Mouse (Mus musculus) E14TG2a.4 (cell line): ENCODE measurements around the gene Aatf.
A peak's percentile ranks its signal among the peaks of the same experiment; 100 is the strongest.

Experiments
- H3K27me3 ChIP-seq: 2 replicates; pipeline ENCODE4 v1.6.1; 2014; ENCODE audit warnings: low read length, control low read depth; ENCODE audit not compliant: insufficient read depth
- H3K36me3 ChIP-seq: 2 replicates; pipeline ENCODE4 v1.6.1; 2014; ENCODE audit warnings: low read length, control low read depth; ENCODE audit not compliant: insufficient read depth
- H3K4me1 ChIP-seq: replicated peaks from 2 replicates; pipeline ENCODE4 v1.6.1; 2014; ENCODE audit warnings: low read depth, low read length, control low read depth
- H3K4me3 ChIP-seq: replicated peaks from 2 replicates; pipeline ENCODE4 v1.5.1; 2014; ENCODE audit warnings: mild to moderate bottlenecking, low read length
- H3K9me3 ChIP-seq: 2 replicates; pipeline ENCODE4 v1.6.1; 2014; ENCODE audit warnings: low read length, control low read depth
- CTCF ChIP-seq: conservative IDR thresholded peaks from 2 replicates; pipeline ENCODE4 v1.5.1; 2014; ENCODE audit warnings: low read length
- NANOG ChIP-seq: IDR thresholded peaks from 2 replicates; pipeline ENCODE4 v1.6.1; 2014; ENCODE audit warnings: borderline replicate concordance, low read length, mixed read lengths
- POU5F1 ChIP-seq: IDR thresholded peaks from 2 replicates; pipeline ENCODE4 v1.6.1; 2014; ENCODE audit warnings: low read length, borderline replicate concordance

The Aatf gene

DNA sequence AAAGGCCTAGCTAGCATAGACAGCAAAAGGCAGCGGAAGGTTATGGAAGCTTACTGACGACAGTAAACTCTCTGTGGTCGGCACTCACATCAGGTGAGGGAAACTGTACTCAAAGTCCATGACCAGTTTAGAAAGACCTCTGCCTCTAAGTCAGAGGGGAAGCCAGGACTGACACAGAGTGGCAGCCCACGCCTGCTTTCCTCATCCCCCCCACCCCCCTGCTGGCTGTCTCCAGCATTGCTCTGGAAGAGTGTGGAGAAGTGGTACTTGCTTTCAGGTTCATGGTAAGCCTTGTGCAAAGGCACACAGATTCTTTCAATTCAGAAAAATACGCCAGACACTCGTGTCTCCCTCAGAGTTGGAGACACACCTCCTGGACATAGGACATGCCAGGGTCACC, 78.4 kb downstream of the Aatf start:
- Histone ChIP-seq H3K36me3 (peaks cover 86% of the 10 kb centered on the region), H3K27me3 (no peaks in the 10 kb centered on the region), H3K4me1 (peaks cover 29% of the 10 kb centered on the region)

DNA sequence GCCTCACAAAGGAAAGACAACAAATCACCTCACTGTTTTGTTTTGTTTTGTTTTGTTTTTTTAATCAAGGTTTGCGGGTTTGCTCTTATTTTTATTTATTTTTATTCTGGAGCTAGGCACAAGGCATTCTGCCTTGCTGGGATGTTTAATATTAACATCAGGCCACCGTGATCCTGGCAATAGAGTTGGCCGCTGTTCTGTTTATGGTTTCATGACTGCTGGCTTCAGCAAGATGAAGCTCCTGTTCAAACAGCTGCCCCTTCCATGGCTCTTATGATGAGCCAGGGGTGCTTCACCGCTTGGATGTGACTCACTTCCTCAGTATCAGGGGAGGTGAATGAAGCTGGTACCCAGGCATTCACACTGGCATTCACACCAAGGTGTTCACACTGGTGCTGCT, 83.0 kb downstream of the Aatf start:
- Histone ChIP-seq H3K9me3 (no peaks in the 10 kb centered on the region), H3K36me3 (peaks cover 72% of the 10 kb centered on the region), H3K4me3 (no peak overlapping the region), H3K4me1 (peaks cover 20% of the 10 kb centered on the region), H3K27me3 (no peaks in the 10 kb centered on the region)
- no peak for TF ChIP-seq NANOG
- TF ChIP-seq POU5F1, result no peak
- TF ChIP-seq CTCF, result no peak

More for the DNA sequence above, 78.4 kb downstream of the Aatf start:
- Histone ChIP-seq H3K4me3 (no peak overlapping the region), H3K9me3 (no peaks in the 10 kb centered on the region)
- TF ChIP-seq NANOG (no peak), POU5F1 (no peak), CTCF (peak; percentile 65)

DNA sequence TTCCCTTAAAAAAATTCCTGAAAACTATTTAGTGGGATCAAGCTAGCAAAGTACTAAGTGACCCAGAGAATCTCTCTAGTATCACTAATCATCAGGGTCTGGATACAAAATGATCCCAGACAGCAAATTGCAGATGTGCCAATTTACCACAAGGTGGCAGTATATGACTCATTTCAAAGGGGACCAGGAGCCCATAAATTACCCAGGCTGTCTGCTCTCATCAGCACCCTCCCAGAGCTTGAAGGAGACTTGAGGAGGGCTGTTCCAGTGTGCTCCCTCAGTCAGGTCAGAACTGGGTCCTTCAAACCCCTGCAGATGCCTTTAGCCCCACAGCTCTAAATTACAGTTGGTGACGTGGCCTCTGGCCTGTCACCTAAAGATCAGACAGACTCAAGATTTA, 83.7 kb downstream of the Aatf start:
- TF ChIP-seq NANOG, result no peak
- TF ChIP-seq CTCF, result peak; percentile 92
- no peak for TF ChIP-seq POU5F1
- no peaks in the 10 kb centered on the region for H3K9me3 ChIP-seq
- peaks cover 70% of the 10 kb centered on the region for H3K36me3 ChIP-seq
- peaks cover 20% of the 10 kb centered on the region for H3K4me1 ChIP-seq
- H3K4me3 ChIP-seq, result no peak overlapping the region
- H3K27me3 ChIP-seq, result no peaks in the 10 kb centered on the region

- H3K4me3 ChIP-seq, result no peak overlapping the region
- no peaks in the 10 kb centered on the region for H3K27me3 ChIP-seq
- no peaks in the 10 kb centered on the region for H3K9me3 ChIP-seq
- peaks cover 57% of the 10 kb centered on the region for H3K36me3 ChIP-seq
- H3K4me1 ChIP-seq, result peaks cover 36% of the 10 kb centered on the region
- TF ChIP-seq NANOG, result no peak
- no peak for TF ChIP-seq POU5F1
- TF ChIP-seq CTCF, result no peak
Observed at GRCm38 (mm10) chr11:84426633-84426998, 86.7 kb downstream of the Aatf start.

GRCm38 (mm10) chr11:84425736-84426632, 87.3 kb downstream of the Aatf start:
- H3K27me3 ChIP-seq, result no peaks in the 10 kb centered on the region
- H3K4me3 ChIP-seq, result no peak overlapping the region
- no peaks in the 10 kb centered on the region for H3K9me3 ChIP-seq
- peaks cover 54% of the 10 kb centered on the region for H3K36me3 ChIP-seq
- TF ChIP-seq CTCF (no peak), POU5F1 (no peak)
- H3K4me1 ChIP-seq, result peaks cover 42% of the 10 kb centered on the region

DNA sequence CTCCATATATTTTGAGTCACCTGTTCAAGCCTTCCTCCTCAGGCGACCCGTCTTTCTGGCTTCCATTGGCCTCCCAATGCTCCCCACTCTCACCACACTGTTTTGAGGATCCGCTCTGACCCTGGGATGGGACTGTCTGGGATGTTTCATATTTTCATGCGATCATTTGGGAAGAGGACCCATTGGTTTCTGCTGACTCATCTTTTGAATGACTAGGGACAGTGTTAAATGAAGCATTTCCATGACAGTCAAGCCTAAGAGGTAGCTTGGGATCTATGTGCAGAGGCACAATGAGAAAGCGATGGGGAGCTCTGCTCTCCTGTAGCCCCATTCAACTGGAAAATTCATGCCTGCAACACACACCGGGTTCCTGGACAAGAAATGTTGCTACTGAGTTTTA, 92.5 kb downstream of the Aatf start:
- Histone ChIP-seq H3K4me3 (no peak overlapping the region), H3K36me3 (peaks cover 21% of the 10 kb centered on the region; the same call in 1 of the 2 replicates), H3K27me3 (no peaks in the 10 kb centered on the region), H3K9me3 (no peaks in the 10 kb centered on the region), H3K4me1 (peaks cover 45% of the 10 kb centered on the region)
- TF ChIP-seq POU5F1 (no peak), NANOG (no peak), CTCF (no peak)

GRCm38 (mm10) chr11:84413111-84413510, 100.2 kb downstream of the Aatf start:
- H3K4me1 ChIP-seq, result peaks cover 43% of the 10 kb centered on the region
- no peak for TF ChIP-seq POU5F1
- TF ChIP-seq NANOG, result no peak
- TF ChIP-seq CTCF, result no peak
- 0 out of 2 replicates have a peak, but pooled peaks cover 8% of the 10 kb centered on the region for H3K27me3 ChIP-seq
- H3K4me3 ChIP-seq, result peak overlapping the region; percentile 66
- H3K9me3 ChIP-seq, result no peaks in the 10 kb centered on the region
- no peaks in the 10 kb centered on the region for H3K36me3 ChIP-seq

GRCm38 (mm10) chr11:84412201-84412934, 101.0 kb downstream of the Aatf start:
- no peak for TF ChIP-seq POU5F1
- TF ChIP-seq CTCF, result no peak
- TF ChIP-seq NANOG, result no peak
- no peaks in the 10 kb centered on the region for H3K36me3 ChIP-seq
- peaks cover 43% of the 10 kb centered on the region for H3K4me1 ChIP-seq

More at GRCm38 (mm10) chr11:84412201-84412934, 101.0 kb downstream of the Aatf start:
- 0 out of 2 replicates have a peak, but pooled peaks cover 8% of the 10 kb centered on the region for H3K27me3 ChIP-seq
- H3K9me3 ChIP-seq, result no peaks in the 10 kb centered on the region
- no peak overlapping the region for H3K4me3 ChIP-seq
